Mouse (Mus musculus) ES-Bruce4 (cell line): ENCODE data around the gene Dhdds. TPM values are rescaled to one million over a fixed set of nuclear protein-coding genes. Genes with fewer than 3 reads are reported as not detected.

Source experiments
- H3K27ac ChIP-seq: 2 replicates; pipeline ENCODE4 v1.5.1; 2012; ENCODE audit warnings: low read length, inconsistent platforms; ENCODE audit not compliant: insufficient read depth
- H3K27me3 ChIP-seq: 2 replicates; pipeline ENCODE4 v1.6.1; 2012; ENCODE audit warnings: mild to moderate bottlenecking, low read length, inconsistent platforms; ENCODE audit not compliant: control insufficient read depth, poor library complexity, insufficient read depth, severe bottlenecking
- H3K36me3 ChIP-seq: 2 replicates; pipeline ENCODE4 v1.6.1; 2012; ENCODE audit warnings: inconsistent platforms, mild to moderate bottlenecking, low read length, moderate library complexity; ENCODE audit not compliant: control insufficient read depth, poor library complexity, insufficient read depth, severe bottlenecking
- H3K4me1 ChIP-seq: one replicate; pipeline ENCODE4 v1.8.1; 2011; ENCODE audit warnings: low read length; ENCODE audit not compliant: control insufficient read depth, insufficient read depth
- H3K4me3 ChIP-seq: 2 replicates; pipeline ENCODE4 v1.5.1; 2011; ENCODE audit warnings: low read depth, mild to moderate bottlenecking, low read length
- H3K9ac ChIP-seq: 2 replicates; pipeline ENCODE4 v1.6.1; 2012; ENCODE audit warnings: low read depth, mild to moderate bottlenecking, inconsistent platforms; ENCODE audit not compliant: poor library complexity, severe bottlenecking
- H3K9me3 ChIP-seq: replicated peaks from 2 replicates; pipeline ENCODE4 v1.6.1; 2012; ENCODE audit warnings: mild to moderate bottlenecking, low read length, inconsistent platforms; ENCODE audit not compliant: control insufficient read depth, poor library complexity, insufficient read depth, severe bottlenecking
- CTCF ChIP-seq: IDR thresholded peaks from one replicate; pipeline ENCODE4 v1.8.1; 2011; ENCODE audit warnings: low read depth, low read length
- EP300 ChIP-seq: IDR thresholded peaks from 2 replicates; pipeline ENCODE4 v1.6.1; 2011; ENCODE audit warnings: low read depth, low read length; ENCODE audit not compliant: insufficient read depth
- POLR2A ChIP-seq: IDR thresholded peaks from one replicate; pipeline ENCODE4 v1.8.1; 2011; ENCODE audit warnings: low read length; ENCODE audit not compliant: insufficient read depth
- polyA plus RNA-seq: library from polyadenylated mRNA; stranded (reverse); fragments of >200 nt; gene quantifications from 2 replicates; pipeline ENCODE4 v1.2.4, GENCODE M21; 2011; ENCODE audit warnings: low read depth; ENCODE audit not compliant: missing spikeins, insufficient read depth, insufficient read length

Gene Dhdds
- polyA plus RNA-seq, 1 experiment = 18.5 TPM

GRCm38 (mm10) chr4:133931349-133931748 is 69.4 kb downstream of the Dhdds start:
- H3K4me1 ChIP-seq = no peaks in the 10 kb centered on the region
- TF ChIP-seq CTCF (peak; percentile 14), EP300 (no peak), POLR2A (no peak)
- no peak overlapping the region for H3K27ac ChIP-seq
- H3K27me3 ChIP-seq = no peaks in the 10 kb centered on the region
- no peak overlapping the region for H3K4me3 ChIP-seq
- no peaks in the 10 kb centered on the region for H3K36me3 ChIP-seq
- H3K9ac ChIP-seq = no peak overlapping the region
- H3K9me3 ChIP-seq = no peaks in the 10 kb centered on the region

GRCm38 (mm10) chr4:133929278-133929670 is 71.4 kb downstream of the Dhdds start:
- TF ChIP-seq POLR2A (no peak), CTCF (no peak), EP300 (no peak)
- no peak overlapping the region for H3K4me3 ChIP-seq
- peak overlapping the region; percentile 28; the same call in 1 of the 2 replicates for H3K9ac ChIP-seq
- H3K27me3 ChIP-seq = no peaks in the 10 kb centered on the region
- peak overlapping the region; percentile 33; the same call in 1 of the 2 replicates for H3K27ac ChIP-seq
- no peaks in the 10 kb centered on the region for H3K36me3 ChIP-seq
- no peaks in the 10 kb centered on the region for H3K4me1 ChIP-seq
- H3K9me3 ChIP-seq = no peaks in the 10 kb centered on the region

DNA sequence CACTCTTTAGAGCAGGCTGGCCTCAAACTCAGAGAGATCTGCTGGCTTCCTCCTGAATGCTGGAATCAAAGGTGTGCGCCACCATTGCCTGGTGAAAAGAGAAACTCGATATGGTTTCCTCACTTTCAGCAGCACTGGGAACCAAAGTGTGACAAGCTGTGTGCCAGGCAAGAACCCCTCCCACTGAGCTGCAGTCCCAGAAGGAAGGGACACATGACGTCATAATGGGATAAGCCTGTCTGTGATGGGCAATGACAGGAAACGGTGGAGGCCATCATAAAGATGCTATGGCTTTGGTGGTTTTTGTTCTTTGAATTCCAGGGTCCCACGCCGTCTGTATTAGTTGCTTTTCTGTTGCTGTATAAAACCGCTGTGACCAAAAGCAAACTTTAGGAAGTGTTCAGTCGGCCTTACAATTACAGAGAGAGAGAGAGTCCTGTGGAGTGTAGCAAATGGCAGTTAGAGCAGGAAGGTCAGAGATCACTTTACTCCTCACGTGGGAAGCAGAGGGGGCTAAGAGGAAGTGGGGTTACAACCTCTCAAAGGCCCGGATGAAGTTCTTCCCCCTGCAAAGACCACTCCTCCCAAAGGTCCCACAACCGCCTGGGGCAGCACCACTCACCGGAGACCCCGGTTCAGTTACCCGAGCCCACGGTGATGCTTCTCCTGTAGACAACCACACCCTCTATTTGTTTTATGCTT is 72.0 kb downstream of the Dhdds start:
- Histone ChIP-seq H3K4me3 (0 out of 2 replicates have a peak overlapping the region, but pooled peaks have one; percentile 1), H3K9ac (peak overlapping the region; percentile 28; the same call in 1 of the 2 replicates), H3K27me3 (no peaks in the 10 kb centered on the region), H3K4me1 (no peaks in the 10 kb centered on the region), H3K36me3 (no peaks in the 10 kb centered on the region), H3K9me3 (no peaks in the 10 kb centered on the region), H3K27ac (peak overlapping the region; percentile 33; the same call in 1 of the 2 replicates)
- TF ChIP-seq CTCF (no peak), POLR2A (no peak), EP300 (no peak)

GRCm38 (mm10) chr4:133925204-133925603 is 75.5 kb downstream of the Dhdds start:
- H3K4me3 ChIP-seq = no peak overlapping the region
- no peaks in the 10 kb centered on the region for H3K9me3 ChIP-seq
- H3K9ac ChIP-seq = no peak overlapping the region
- H3K4me1 ChIP-seq = no peaks in the 10 kb centered on the region
- no peak for TF ChIP-seq CTCF
- no peak for TF ChIP-seq POLR2A
- no peak for TF ChIP-seq EP300
- no peaks in the 10 kb centered on the region for H3K36me3 ChIP-seq
- H3K27me3 ChIP-seq = no peaks in the 10 kb centered on the region
- H3K27ac ChIP-seq = no peak overlapping the region

DNA sequence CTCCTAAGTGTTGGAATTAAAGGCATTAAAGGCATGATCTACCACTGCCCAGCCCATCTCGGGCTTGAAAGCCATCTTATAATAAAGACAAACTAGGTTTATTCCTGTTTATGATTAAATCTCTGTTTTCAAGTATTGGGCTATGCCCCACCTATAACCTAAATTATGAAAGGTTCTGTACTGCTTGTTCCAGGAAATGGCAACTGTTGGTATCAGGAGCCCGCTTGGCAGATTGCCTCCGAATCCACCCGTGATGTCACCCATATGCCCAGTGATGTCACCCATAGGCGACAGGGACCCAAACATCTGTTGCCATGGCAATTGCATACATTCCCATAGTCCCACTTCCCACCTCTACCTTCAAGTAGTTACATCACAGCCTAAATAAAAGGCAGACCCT is 77.0 kb downstream of the Dhdds start:
- Histone ChIP-seq H3K27ac (no peak overlapping the region), H3K27me3 (no peaks in the 10 kb centered on the region), H3K9me3 (no peaks in the 10 kb centered on the region), H3K36me3 (no peaks in the 10 kb centered on the region), H3K9ac (no peak overlapping the region), H3K4me3 (no peak overlapping the region), H3K4me1 (no peaks in the 10 kb centered on the region)
- TF ChIP-seq POLR2A (no peak), CTCF (no peak), EP300 (no peak)

Other genes starting within 250 kb of the Dhdds start
- gene Arid1a, start 244.1 kb downstream of the Dhdds start, polyA plus RNA-seq = 119 and 123 TPM in 2 replicates
- gene Rps6ka1, start 113.1 kb downstream of the Dhdds start, polyA plus RNA-seq = 73.2 and 86.4 TPM in 2 replicates
- gene Hmgn2, start 32.3 kb downstream of the Dhdds start, polyA plus RNA-seq = 253 and 257 TPM in 2 replicates
- 201 and 217 TPM in 2 replicates for gene Lin28a, start 17.9 kb upstream of the Dhdds start, polyA plus RNA-seq
- not detected in 2 replicates for gene Zfp683, start 52.9 kb upstream of the Dhdds start, polyA plus RNA-seq
- 19.2 and 26.1 TPM in 2 replicates for gene Crybg2, start 59.9 kb upstream of the Dhdds start, polyA plus RNA-seq
- not detected in 2 replicates for gene Cd52, start 94.2 kb upstream of the Dhdds start, polyA plus RNA-seq
- gene Ubxn11, start 101.7 kb upstream of the Dhdds start, polyA plus RNA-seq = 10.4 and 11.6 TPM in 2 replicates
- 105 and 106 TPM in 2 replicates for gene Sh3bgrl3, start 127.9 kb upstream of the Dhdds start, polyA plus RNA-seq
- gene Cep85, start 186.2 kb upstream of the Dhdds start, polyA plus RNA-seq = 66.3 and 69.0 TPM in 2 replicates
- gene Gm7534, start 202.1 kb upstream of the Dhdds start, polyA plus RNA-seq = not detected in 2 replicates
- gene Catsper4, start 226.5 kb upstream of the Dhdds start, polyA plus RNA-seq = not detected in 2 replicates
- gene Cnksr1, start 237.5 kb upstream of the Dhdds start, polyA plus RNA-seq = 10.4 and 10.8 TPM in 2 replicates
- gene E130218I03Rik, start 242.7 kb upstream of the Dhdds start, polyA plus RNA-seq = not detected in 2 replicates
- 16.8 and 17.2 TPM in 2 replicates for gene Zfp593, start 244.7 kb upstream of the Dhdds start, polyA plus RNA-seq
- not detected in 2 replicates for gene Gm30191, start 246.0 kb upstream of the Dhdds start, polyA plus RNA-seq